ENCODE assay signal across 22 mouse cellular contexts in the genomic region with DNA sequence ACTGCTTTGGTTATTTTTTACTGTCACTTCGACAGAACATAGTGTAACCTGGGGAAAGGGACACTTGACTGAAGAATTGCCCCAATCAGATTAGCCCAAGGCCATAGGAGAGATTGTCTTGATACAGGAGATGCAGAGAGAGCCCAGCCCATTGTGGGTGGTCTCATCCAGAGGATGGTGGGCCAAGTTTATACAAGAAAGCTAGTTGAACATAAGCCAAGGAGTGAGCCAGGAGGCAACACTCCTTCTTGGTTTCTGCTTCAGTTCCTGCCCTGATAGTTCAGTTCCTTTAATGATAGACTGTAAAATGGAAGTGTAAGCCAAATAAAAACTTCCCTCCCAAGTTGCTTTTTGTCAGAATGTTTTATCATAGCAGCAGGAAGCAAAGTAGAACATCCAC.
A peak's percentile ranks its signal among the peaks of the same experiment; 100 is the strongest.
DNase-seq lines count a peak whose midpoint lies in the region; ATAC-seq and TF ChIP-seq lines count a peak whose summit lies in the region.
"Had no signal": no experiment of that assay in that cellular context is flagged by ENCODE, and none has a peak within 500 bp of the region (broad histone marks: within the 10 kb centered on the region; RNA-seq: fewer than 3 reads in every experiment).

No protein-coding gene starts in this region.

- intact Hi-C loops in left cerebral cortex, postnatal 4 days (cut with DNase I), result no loop called here

- no peak overlapping the region for H3K4me2 ChIP-seq in lung, embryonic 14.5 days
- H3K4me2 ChIP-seq in lung, embryonic 16.5 days (ENCODE audit: low read depth, low read length), result no peak overlapping the region

- WGBS in lung, embryonic 14.5 days, result 65% methylated on average over 1 of the region's 1 CpGs
- WGBS in lung, embryonic 16.5 days, result 64% methylated on average over 1 of the region's 1 CpGs

- no peak overlapping the region for H3K4me3 ChIP-seq in lung, embryonic 14.5 days (ENCODE audit: low read depth, low read length)
- no peak overlapping the region for H3K4me3 ChIP-seq in lung, embryonic 16.5 days (ENCODE audit: low read length)

- H3K27ac ChIP-seq in lung, embryonic 14.5 days (ENCODE audit: low read depth), result no peak overlapping the region
- no peak overlapping the region for H3K27ac ChIP-seq in lung, embryonic 16.5 days (ENCODE audit: low read length)

- peak; percentile 80 for ATAC-seq in lung, embryonic 14.5 days (ENCODE audit: insufficient read depth)
- ATAC-seq in lung, embryonic 16.5 days (ENCODE audit: low read depth), result peak; percentile 60
- ATAC-seq: activated CD4-positive, CD25-positive, alpha-beta regulatory T cell, adult 4 months; CD4-positive, CD25-positive, alpha-beta regulatory T cell, adult 4 months; Patski had no signal

- H3K36me3 ChIP-seq in lung, embryonic 14.5 days (ENCODE audit: insufficient read depth), result no peaks in the 10 kb centered on the region
- no peaks in the 10 kb centered on the region for H3K36me3 ChIP-seq in lung, embryonic 16.5 days (ENCODE audit: control insufficient read depth, insufficient read depth, low read length)
- H3K36me3 ChIP-seq: G1E had no signal

- H3K9me3 ChIP-seq in lung, embryonic 14.5 days (ENCODE audit: low read depth, low read length), result no peaks in the 10 kb centered on the region
- no peaks in the 10 kb centered on the region for H3K9me3 ChIP-seq in lung, embryonic 16.5 days (ENCODE audit: control insufficient read depth, low read length)

- no peaks in the 10 kb centered on the region for H3K27me3 ChIP-seq in lung, embryonic 14.5 days (ENCODE audit: insufficient read depth, low read length)
- H3K27me3 ChIP-seq in lung, embryonic 16.5 days (ENCODE audit: control insufficient read depth, insufficient read depth, low read depth, low read length), result no peaks in the 10 kb centered on the region
- H3K27me3 ChIP-seq: CH12.LX had no signal

- DNase-seq in kidney, adult 9 months, result peak; percentile 6
- DNase-seq in kidney, postnatal 25 days, result no peak
- DNase-seq in left cerebral cortex, postnatal 4 days, result peak; percentile 0
- DNase-seq in left cerebral cortex, adult 9 months (ENCODE audit: low spot score in 2 of 2), result no peak
- peak; percentile 56 for DNase-seq in lung, embryonic 14.5 days
- DNase-seq in lung, postnatal 25 days (ENCODE audit: low spot score), result no peak
- DNase-seq in lung, adult 18-20 months, result no peak
- DNase-seq: adrenal gland, adult 2 months; adrenal gland, adult 8-10 months; adrenal gland, postnatal 10 days; adrenal gland, postnatal 14 days; adrenal gland, postnatal 25 days; adrenal gland, postnatal 36 days; B cell, adult 2 months; cerebellum, adult 11 months; cerebellum, adult 11-12 months had no signal

- H3K9ac ChIP-seq in lung, embryonic 14.5 days, result no peak overlapping the region
- no peak overlapping the region for H3K9ac ChIP-seq in lung, embryonic 16.5 days (ENCODE audit: low read length)

- no peaks in the 10 kb centered on the region for H3K4me1 ChIP-seq in lung, embryonic 14.5 days (ENCODE audit: insufficient read depth)
- no peaks in the 10 kb centered on the region for H3K4me1 ChIP-seq in lung, embryonic 16.5 days (replicated peaks; ENCODE audit: control insufficient read depth, insufficient read depth, low read length)

- no peak for TF ChIP-seq CTCF in lung, embryonic 14.5 days (IDR thresholded peaks at IDR 0.05; ENCODE audit: low read depth)

Comparison
In these comparisons a context has a peak if more than half of its experiments do, and no peak if none do; other contexts are left out.
1. DNase-seq: peak in kidney, adult 9 months (single experiment), left cerebral cortex, postnatal 4 days (single experiment) and lung, embryonic 14.5 days (single experiment); none in kidney, postnatal 25 days (0 of 2), left cerebral cortex, adult 9 months (0 of 2), lung, postnatal 25 days (single experiment) and lung, adult 18-20 months (0 of 2).